Mouse (Mus musculus): ENCODE results near the gene Pdcl3.

DNA sequence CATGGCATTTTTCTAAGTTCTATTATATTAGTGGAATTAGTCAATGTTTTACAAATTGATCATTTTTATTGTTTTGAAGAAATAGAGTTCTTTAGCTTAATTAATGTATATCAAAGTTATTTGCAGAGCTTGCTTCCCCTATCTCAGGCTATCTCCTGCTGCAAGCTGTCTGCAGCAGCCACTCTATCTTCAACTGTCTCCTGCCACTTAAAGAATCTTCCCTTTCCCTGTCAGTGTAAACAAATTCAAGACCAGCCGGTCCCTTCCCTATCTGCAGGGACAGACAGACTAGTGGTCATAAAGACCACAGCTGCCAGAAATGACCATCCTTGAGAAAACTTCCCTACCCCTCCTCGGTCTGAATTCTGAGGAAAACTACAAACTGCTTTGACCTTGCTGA is 1.5 kb upstream of the Pdcl3 start:
- TF ChIP-seq CTCF (IDR thresholded peaks at IDR 0.05; ENCODE audit: low read depth, low read length) (no peak), EP300 (IDR thresholded peaks at IDR 0.05; ENCODE audit: insufficient read depth, low read depth, low read length) (no peak), POLR2A (IDR thresholded peaks at IDR 0.05; ENCODE audit: insufficient read depth, low read length) (no peak)
